Mouse (Mus musculus) left cerebral cortex, adult 9 months (tissue): ENCODE results near the gene Slc22a14.
A peak's percentile ranks its signal among the peaks of the same experiment; 100 is the strongest.

Experiments
- DNase-seq, 2 experiments: peaks; one replicate each; pipeline ENCODE4 v3.0.0; 2022; ENCODE audit warnings: low spot score in 2 of 2

The Slc22a14 gene

DNA sequence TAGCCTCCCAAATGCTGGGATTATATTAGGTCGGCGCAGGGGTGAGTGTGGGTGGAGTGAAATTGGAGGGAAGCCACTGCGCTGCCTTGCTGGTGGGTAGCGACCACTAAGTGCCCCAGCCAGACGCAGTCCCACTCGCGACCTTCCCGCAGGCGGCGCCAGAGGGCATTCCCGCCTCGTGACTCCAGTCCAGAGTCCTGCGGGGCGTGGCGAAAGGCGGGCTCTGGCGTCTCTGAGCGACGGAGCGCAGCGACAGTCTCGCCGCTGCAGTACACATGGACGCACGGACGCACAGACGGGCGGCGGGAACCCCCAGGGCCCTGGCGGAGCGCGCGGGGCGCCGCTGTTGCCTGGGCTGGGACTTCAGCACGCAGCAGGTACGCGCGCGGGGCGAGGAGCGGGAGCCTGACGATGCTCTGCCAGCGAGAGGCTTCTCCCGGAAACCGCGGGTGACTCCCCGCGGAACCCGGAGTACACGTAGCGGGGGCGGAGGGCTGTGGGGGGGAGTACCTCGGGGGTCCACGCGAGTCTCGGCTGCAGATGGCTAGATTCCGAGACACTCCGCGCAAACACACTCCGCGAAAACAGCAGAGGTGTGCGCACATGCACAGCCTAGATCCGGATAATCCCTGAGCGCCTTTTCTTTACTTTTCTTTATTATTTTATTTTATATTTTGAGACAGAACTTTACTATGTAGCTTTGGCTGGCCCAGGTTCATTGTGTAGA is 7.9 kb downstream of the Slc22a14 start, which contains the start of gene Xylb:
Gene Xylb (plus strand): TSS at position 51 of the 727 bp plus-strand sequence.
- peak; percentile 54 to 90 for DNase-seq

GRCm38 (mm10) chr9:119355943-119356342 is 9.4 kb downstream of the Slc22a14 start:
- no peak for DNase-seq

DNA sequence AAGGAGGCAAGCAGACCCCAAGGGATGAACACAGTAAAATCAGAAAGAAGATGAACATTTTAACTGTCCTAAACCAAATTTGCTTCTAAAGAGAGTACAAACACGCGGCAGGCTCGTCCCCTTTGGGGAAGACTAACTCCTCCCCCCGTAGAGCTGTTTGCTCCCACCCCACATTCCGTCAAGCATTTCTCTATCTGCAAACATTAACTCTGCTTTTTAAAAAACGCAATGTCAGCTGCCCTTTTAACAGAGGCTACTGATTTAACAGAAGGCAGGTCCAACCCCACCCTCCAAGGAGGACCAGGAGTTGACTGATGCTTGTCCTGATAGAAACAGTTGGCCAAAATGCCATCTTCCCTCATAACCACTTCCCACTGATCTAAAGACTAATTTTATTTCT is 11.4 kb downstream of the Slc22a14 start:
- no peak for DNase-seq

- DNase-seq, result peak in 1 of 2 experiments; percentile 67
Observed at GRCm38 (mm10) chr9:119352060-119352459, 13.3 kb downstream of the Slc22a14 start.

- no peak for DNase-seq
Observed at GRCm38 (mm10) chr9:119350947-119351705, 14.2 kb downstream of the Slc22a14 start.

GRCm38 (mm10) chr9:119350531-119350930 is 14.8 kb downstream of the Slc22a14 start:
- DNase-seq, result no peak

GRCm38 (mm10) chr9:119346376-119346775 is 19.0 kb downstream of the Slc22a14 start:
- DNase-seq, result no peak

DNA sequence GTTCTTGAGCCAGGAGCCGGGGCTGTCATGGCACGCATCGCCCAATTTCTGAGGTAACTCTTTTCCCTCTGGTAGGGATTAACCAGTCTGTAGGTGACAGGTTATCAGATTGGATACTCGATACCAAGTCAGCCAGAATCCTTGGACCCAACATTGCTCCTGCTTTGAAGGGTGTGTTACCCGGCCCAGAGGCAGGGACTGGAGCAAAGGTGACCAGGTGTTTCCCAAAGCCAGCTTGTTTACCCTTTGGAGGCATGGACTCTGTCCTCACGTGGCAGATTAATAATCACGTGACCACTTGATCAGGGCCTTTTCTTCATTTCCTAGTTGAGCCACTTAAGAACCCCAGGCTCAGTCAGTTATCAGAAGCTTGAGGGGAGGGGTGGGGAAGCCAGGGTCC is 22.6 kb downstream of the Slc22a14 start:
- DNase-seq, result no peak

DNA sequence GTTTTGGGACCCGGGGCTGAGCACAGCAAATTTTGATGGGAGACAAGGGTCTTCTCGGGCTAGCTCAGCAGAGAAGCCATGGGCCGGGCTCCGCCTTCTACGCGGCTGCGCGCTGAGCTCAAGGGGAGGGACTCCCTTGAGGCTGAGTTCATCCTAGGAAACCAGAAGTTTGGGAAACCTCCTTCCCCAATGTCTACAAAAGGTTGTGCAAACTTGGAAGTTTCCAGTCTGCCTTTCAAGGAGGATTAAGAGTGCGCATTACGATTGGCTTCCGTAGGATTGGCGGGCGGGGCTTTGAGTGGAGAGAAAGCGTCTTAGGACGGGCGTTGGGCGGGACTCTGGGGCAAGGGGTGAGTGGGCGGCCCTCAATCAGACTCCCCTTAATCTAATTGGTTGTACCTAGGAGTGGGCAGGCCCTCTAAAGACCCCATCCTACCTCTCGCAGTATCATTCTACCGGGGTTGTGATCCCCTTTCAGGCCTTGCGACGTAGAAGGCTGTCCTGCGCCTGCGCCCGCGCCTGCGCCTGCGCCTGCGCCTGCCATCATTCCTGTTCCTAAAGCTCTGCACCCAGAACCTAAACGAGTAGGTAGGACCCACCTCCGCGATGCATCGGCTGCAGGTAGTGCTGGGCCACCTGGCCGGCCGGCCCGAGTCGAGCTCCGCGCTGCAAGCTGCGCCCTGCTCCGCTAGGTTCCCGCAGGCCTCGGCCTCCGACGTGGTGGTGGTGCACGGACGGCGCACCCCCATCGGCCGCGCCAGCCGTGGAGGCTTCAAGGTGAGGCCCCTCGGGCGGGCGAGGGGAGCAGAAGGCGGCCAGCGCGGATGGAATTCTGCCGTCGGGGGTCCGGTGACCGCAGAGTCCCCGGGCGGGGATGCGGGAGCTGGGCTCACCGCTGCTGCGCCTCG is 24.2 kb downstream of the Slc22a14 start, which contains the start of gene Myd88:
Gene Myd88 (minus strand): TSS at position 503 of the 908 bp plus-strand sequence.
- DNase-seq, result peak; percentile 98

DNA sequence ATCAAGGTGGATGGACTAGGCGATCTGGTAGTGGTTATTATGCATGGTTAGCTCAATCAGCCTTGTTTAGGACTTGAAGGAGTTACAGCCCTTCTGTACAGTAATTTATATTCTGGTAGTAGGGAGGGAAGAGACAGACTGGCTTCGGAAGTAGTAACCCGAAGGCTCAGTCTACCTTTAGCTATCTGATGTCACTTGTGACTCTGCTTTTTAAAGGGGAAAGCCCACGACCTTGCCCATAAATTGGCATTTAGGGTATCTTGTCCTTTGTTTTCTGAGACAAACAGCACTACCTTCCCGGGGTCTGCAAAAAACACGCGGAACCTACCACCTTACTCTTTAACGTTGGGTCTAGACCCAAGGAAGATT is 25.2 kb downstream of the Slc22a14 start:
- no peak for DNase-seq

GRCm38 (mm10) chr9:119339558-119340211 is 25.7 kb downstream of the Slc22a14 start, which contains the start of gene Acaa1a:
TSS of gene Acaa1a (plus strand) at chr9:119339676.
- DNase-seq, result peak in 1 of 2 experiments; percentile 55

DNA sequence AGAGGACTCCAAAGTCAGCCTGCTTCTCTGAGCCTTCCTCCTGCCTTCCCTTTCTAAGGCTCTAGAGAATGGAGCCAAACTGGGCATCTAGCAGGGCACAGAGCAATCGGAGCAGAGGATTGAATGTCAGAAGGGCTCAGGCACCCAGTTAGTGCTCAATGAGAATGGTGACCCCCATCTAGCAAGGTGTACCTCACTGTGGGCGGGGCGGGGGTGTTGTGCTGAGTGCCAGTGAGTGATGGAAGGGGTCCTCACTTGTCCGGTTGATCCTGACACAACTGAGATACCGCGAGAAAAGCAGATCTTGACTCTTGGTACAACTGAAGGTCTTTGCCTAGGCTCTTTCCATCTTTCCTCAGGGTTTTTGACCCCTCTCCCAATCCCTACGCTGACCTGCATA is 26.2 kb downstream of the Slc22a14 start:
- DNase-seq, result no peak

GRCm38 (mm10) chr9:119338350-119338749 is 27.0 kb downstream of the Slc22a14 start:
- DNase-seq, result no peak

DNA sequence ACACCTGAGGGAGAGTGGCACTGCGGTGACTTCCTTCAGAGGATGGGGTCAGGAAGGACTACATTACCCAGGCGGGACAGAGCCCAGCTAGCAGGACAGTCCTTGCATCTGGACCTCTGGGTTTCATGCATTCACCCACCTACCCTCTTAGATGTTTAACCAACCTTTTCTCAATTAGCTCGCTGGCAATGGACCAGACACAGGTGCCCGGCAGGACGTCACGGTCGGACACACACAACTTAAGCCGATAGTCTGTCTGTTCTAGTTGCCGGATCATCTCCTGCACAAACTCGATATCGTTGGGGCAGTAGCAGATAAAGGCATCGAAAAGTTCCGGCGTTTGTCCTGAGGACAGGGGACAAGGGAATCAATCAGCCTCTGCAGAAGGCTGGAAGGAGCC is 27.5 kb downstream of the Slc22a14 start:
- DNase-seq, result no peak

GRCm38 (mm10) chr9:119335571-119335970 is 29.8 kb downstream of the Slc22a14 start:
- no peak for DNase-seq

DNA sequence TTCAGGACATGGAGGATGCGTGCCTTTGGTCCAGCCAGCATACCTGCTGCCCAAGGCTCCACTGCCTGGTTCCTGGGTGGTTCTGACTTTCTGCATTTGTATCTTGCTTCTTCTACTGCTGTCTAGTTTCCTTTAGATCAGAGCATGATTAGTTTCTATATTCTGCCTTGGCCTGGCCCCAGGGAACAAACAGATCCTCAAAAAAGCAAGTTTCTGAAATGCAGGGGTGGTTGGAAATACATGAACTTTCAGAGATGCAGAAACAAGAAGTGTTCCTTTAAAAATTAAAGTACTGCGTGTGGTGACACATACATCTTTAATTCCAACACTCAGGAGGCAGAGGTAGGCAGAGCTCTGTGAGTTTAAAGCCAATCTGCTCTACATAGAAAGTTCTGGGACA is 30.5 kb downstream of the Slc22a14 start:
- DNase-seq, result peak in 1 of 2 experiments; percentile 35

- DNase-seq, result peak in 1 of 2 experiments; percentile 55
Observed at GRCm38 (mm10) chr9:119334324-119334723, 31.0 kb downstream of the Slc22a14 start.

DNA sequence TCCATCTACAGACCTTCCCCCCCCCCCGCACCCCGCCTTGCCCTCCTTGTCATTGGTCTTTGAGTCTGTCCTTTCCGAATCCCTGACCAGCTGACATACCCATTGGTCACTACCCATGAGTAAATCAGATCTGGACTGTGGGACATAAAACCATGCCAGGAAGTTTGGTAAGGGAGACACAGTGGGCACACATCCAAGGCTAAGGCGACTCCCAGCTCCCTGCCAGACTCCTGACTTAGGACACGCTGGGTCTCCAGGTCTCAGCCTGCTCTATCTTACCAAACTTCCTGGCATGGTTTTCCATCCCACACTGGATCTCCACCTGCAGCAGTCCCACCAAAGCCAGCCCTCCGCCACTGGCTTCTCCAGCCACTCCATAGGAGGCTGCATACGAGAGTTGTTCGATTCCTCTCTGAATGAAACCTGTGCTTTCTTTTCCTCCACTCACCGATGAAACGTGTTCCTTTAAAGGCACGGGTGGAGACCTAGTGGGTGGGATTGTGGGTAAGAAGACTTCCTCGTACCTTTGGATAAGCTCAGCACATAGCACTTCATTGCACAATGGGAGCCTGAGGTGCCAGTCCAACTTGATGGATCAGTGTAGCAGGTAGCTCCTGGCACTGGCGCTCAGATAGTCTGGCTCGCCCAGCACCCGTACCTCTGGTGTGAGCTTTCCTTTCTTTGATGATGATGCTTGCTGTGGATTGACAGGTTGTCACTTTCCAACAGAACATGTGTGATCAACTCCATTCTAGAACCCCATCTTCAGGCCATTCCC is 35.0 kb downstream of the Slc22a14 start:
- DNase-seq, result no peak

DNA sequence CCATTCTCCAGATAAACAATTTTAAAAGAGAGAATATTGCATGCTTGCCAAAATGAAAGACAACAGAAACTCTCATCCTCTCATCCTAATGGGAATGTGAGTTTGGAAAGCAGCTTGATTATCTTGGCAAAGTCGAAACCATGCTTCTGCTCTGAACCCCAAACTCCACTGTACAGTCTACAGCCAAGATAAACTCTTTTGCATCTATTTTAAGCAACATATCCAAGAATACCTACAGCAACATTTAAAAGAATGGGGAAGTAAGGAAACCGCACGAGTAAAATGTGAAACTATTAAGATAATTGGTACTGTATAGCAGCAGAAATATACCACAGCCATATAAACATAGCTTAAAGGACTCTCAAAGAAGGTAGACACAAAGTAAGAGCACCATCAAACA is 36.9 kb downstream of the Slc22a14 start:
- DNase-seq, result no peak

DNA sequence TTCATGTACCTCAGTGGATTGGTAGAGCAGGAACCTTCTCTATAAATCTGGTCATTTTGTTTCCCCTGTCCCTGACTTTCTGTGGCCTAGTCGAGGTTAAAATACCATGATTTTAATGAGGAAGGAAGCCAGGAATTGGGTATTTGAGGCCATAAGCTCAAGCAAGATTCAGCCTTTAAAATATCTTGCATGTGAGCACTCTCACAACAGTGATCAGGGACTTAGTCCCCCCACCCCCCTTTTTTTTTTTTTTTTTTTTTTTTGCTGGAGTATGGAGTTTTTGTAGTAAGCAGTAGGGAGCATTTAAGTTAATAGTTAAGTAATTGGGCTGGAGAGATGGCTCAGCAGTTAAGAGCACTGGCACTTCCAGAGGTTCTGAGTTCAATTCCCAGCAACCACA is 41.2 kb downstream of the Slc22a14 start:
- DNase-seq, result no peak

DNA sequence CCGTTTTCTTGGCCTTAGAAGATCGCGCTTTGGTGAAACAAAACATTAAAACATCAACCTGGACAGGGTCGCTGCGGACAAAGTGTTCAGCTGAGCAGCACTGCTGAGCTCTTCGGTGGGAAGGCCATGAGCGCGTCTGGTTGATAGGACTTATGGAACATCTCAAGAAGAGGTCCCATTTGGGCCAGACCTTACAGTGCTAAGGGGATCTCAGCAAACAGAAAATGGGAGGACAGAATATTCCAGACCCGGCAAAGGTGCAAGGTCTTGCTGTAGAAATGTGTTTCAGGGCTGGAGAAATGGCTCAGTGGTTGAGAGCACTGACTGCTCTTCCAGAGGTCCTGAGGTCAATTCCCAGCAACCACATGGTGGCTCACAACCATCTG is 42.1 kb downstream of the Slc22a14 start:
- DNase-seq, result no peak
